Mouse (Mus musculus) lung, embryonic 14.5 days (tissue): ENCODE measurements around the gene Efr3b. TPM values are rescaled to one million over a fixed set of nuclear protein-coding genes. Genes with fewer than 3 reads are reported as not detected.

Experiments
- ATAC-seq: fragments of 200-750 bp; cut with Nextera tagmentation; 2 replicates; pipeline ENCODE4 v1.8.0; 2017; ENCODE audit warnings: mild to moderate bottlenecking, moderate TSS enrichment, moderate library complexity; ENCODE audit not compliant: insufficient read depth
- DNase-seq: peaks from one replicate; pipeline ENCODE4 v3.0.0-alpha.2; 2015
- H3K27ac ChIP-seq: fragments of 300-500 bp; sonication (generic); 2 replicates; pipeline ENCODE4 v1.5.1; 2014; ENCODE audit warnings: low read depth, mild to moderate bottlenecking, moderate library complexity
- H3K27me3 ChIP-seq: fragments of 300-500 bp; sonication (generic); 2 replicates; pipeline ENCODE4 v1.6.1; 2014; ENCODE audit warnings: low read length, control low read depth; ENCODE audit not compliant: insufficient read depth
- H3K36me3 ChIP-seq: fragments of 300-500 bp; sonication (generic); 2 replicates; pipeline ENCODE4 v1.6.1; 2014; ENCODE audit warnings: control low read depth; ENCODE audit not compliant: insufficient read depth
- H3K4me1 ChIP-seq: fragments of 300-500 bp; sonication (generic); 2 replicates; pipeline ENCODE4 v1.6.1; 2014; ENCODE audit warnings: antibody characterized with exemption, control low read depth; ENCODE audit not compliant: insufficient read depth
- H3K4me2 ChIP-seq: fragments of 300-500 bp; sonication (generic); 2 replicates; pipeline ENCODE4 v1.6.1; 2014; ENCODE audit warnings: mild to moderate bottlenecking
- H3K4me3 ChIP-seq: fragments of 300-500 bp; sonication (generic); 2 replicates; pipeline ENCODE4 v1.5.1; 2014; ENCODE audit warnings: low read depth, low read length
- H3K9ac ChIP-seq: fragments of 300-500 bp; sonication (generic); 2 replicates; pipeline ENCODE4 v1.6.1; 2014
- H3K9me3 ChIP-seq: fragments of 300-500 bp; sonication (generic); 2 replicates; pipeline ENCODE4 v1.6.1; 2016; ENCODE audit warnings: low read depth, low read length, control low read depth
- CTCF ChIP-seq: IDR thresholded peaks from 2 replicates; pipeline ENCODE4 v1.5.1; 2016; ENCODE audit warnings: antibody characterized with exemption, low read depth
- WGBS: fragments of 180-500 bp; shearing (Covaris S2); extraction: QIAGEN DNeasy Blood & Tissue Kit; methylation state at CpG from one replicate; pipeline ENCODE4 v1.1.7; 2014; 5-methylcytosine and 5-hydroxymethylcytosine counted together
- polyA plus RNA-seq: library from polyadenylated mRNA; unstranded; fragments of >200 nt; fragmentation: Nextera tagmentation; extraction: Ambion mirVana; gene quantifications from 2 replicates; pipeline ENCODE4 v1.2.1, GENCODE M21; 2014

The Efr3b gene
- polyA plus RNA-seq, 1 experiment from 2014 or later, result 4.1 TPM

DNA sequence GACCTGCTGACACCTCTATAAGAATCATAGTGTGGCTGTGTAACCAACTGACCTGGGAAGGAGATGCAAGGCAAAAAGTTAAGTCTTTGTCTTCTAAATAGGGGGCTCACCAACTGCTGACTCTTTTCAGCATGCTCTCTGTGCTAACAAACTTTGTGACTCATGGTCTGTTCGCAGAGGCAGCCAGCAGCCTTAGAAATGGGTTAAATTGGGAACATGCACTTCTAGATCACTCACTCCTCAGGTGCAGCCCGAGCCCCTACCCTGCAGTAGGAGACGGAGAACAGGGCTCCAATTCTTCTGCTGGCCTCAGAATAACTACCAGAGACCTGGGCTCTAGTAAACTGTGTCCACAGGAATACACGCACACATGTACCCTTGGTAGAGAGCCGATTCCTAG is 1.2 kb downstream of the Efr3b start:
- WGBS, result 25% methylated on average over 5 of the region's 5 CpGs
- no peak for TF ChIP-seq CTCF
- no peak for ATAC-seq
- H3K36me3 ChIP-seq, result no peaks in the 10 kb centered on the region
- peak overlapping the region; percentile 69 for H3K4me3 ChIP-seq
- no peak for DNase-seq
- no peak overlapping the region for H3K27ac ChIP-seq
- H3K27me3 ChIP-seq, result peaks cover 7% of the 10 kb centered on the region; the same call in 1 of the 2 replicates
- no peaks in the 10 kb centered on the region for H3K4me1 ChIP-seq
- no peaks in the 10 kb centered on the region for H3K9me3 ChIP-seq
- no peak overlapping the region for H3K9ac ChIP-seq
- H3K4me2 ChIP-seq, result peak overlapping the region; percentile 95

DNA sequence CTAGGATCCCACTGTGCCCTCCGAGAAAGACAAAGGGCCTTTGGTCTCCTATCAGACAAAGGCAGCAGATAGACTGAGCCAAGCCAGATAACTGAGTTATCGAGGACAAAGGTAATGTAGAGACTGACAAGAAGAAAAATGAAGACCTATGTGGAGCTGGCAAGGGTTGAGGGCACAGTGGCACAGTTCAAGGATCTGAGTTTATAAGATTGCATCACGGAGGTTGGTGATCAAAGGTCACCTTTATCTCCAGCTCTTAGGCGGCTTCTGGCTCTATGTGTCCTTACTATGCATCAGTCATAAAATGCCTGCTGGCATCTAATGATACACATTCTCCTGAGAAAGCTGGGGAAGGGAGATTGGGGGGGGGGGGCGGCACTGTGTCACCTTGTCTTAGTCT is 2.6 kb downstream of the Efr3b start:
- Histone ChIP-seq H3K27me3 (peaks cover 7% of the 10 kb centered on the region; the same call in 1 of the 2 replicates), H3K4me3 (no peak overlapping the region), H3K4me2 (no peak overlapping the region), H3K9me3 (no peaks in the 10 kb centered on the region), H3K4me1 (no peaks in the 10 kb centered on the region), H3K36me3 (no peaks in the 10 kb centered on the region), H3K27ac (no peak overlapping the region), H3K9ac (no peak overlapping the region)
- ATAC-seq, result no peak
- TF ChIP-seq CTCF, result no peak
- DNase-seq, result no peak
- 79% methylated on average over 5 of the region's 5 CpGs for WGBS

DNA sequence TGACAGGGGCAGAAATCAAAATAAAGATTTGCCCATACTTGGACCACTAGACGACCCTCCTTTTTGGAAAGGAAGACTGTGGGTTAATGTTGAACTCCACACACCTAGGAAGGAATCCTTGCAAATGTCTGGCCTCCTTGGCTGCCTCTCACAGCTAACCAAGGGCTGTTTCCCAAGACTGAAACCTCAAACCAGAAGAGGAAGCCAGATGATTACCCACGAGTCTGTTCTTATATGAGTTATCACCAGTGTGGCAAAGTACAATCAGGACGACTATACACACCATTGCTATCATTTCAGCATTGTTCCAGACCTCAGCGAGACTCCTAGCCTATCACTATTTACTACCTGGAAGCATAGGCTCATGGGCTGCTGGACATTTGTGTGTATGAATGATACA is 9.7 kb downstream of the Efr3b start:
- no peaks in the 10 kb centered on the region for H3K9me3 ChIP-seq
- H3K36me3 ChIP-seq, result no peaks in the 10 kb centered on the region
- no peak for DNase-seq
- H3K9ac ChIP-seq, result no peak overlapping the region
- no peaks in the 10 kb centered on the region for H3K4me1 ChIP-seq
- no peak for TF ChIP-seq CTCF
- no peak overlapping the region for H3K27ac ChIP-seq
- no peak overlapping the region for H3K4me2 ChIP-seq
- WGBS, result 67% methylated on average over 4 of the region's 4 CpGs
- H3K4me3 ChIP-seq, result no peak overlapping the region
- no peak for ATAC-seq
- H3K27me3 ChIP-seq, result no peaks in the 10 kb centered on the region

DNA sequence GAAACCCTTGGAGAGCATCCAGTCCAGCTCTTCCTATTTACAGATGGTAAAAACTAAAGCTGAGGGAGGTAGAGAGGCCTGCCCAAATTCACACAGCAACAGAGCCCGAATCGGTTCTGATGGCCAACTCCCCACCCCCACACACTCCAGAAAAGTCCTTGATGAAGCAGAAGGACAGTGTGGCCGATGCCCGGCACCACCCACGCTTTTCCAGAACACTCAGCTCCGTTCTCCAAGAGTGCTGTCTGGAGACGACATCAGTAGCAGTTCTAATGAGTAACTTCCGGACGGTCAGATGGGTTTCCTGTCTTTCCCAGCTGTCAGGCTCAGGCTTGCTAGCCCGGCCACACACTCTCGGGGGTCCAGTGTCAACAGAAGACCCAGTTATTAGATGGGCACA is 10.2 kb downstream of the Efr3b start:
- H3K4me1 ChIP-seq, result no peaks in the 10 kb centered on the region
- 67% methylated on average over 11 of the region's 11 CpGs for whole genome bisulfite sequencing
- H3K36me3 ChIP-seq, result no peaks in the 10 kb centered on the region
- H3K9me3 ChIP-seq, result no peaks in the 10 kb centered on the region
- H3K27ac ChIP-seq, result no peak overlapping the region
- ATAC-seq, result no peak
- H3K4me3 ChIP-seq, result no peak overlapping the region
- no peak overlapping the region for H3K9ac ChIP-seq
- H3K4me2 ChIP-seq, result no peak overlapping the region
- H3K27me3 ChIP-seq, result no peaks in the 10 kb centered on the region
- peak; percentile 30 for DNase-seq
- no peak for TF ChIP-seq CTCF

DNA sequence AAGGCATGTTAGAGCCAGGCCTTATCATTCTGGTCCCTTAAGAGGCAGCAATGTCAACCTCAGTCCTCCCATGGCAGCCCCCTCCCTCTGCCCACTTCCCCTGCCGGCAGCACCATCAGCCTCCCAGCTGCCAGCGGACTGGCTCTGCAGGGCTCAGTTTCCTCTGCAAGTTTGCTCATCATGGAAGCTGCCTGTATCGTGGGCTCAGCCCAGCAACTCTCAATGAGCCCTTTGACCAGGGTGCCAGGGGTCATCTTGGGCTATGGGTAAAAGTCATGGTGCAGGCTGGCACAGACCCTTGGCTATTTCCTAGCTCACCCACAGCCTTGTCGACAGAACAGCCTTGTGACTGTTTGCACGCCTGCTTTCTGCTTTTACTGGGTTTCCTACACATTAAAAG is 14.4 kb downstream of the Efr3b start:
- DNase-seq (no peak), ATAC-seq (no peak)
- Histone ChIP-seq H3K27me3 (no peaks in the 10 kb centered on the region), H3K4me1 (no peaks in the 10 kb centered on the region), H3K27ac (no peak overlapping the region), H3K4me3 (no peak overlapping the region), H3K9ac (no peak overlapping the region), H3K9me3 (no peaks in the 10 kb centered on the region), H3K36me3 (no peaks in the 10 kb centered on the region), H3K4me2 (no peak overlapping the region)
- no peak for TF ChIP-seq CTCF
- 57% methylated on average over 5 of the region's 5 CpGs for WGBS

DNA sequence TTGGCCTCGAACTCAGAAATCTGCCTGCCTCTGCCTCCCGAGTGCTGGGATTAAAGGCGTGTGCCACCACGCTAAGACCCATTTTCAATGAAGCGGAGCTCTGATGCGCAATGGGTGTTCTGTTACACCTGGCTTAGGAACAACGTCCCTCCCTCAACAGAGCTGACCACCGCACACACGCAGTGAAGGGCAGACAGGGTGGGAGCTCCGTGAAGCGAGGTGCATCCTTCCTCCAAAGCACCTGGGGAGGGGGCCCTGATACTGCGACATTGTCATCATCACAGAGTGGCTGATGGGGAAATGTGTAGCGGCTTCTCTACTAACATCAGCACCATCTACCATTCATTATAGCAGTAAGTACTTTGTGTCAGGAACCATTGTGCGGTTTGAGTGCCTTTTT is 15.2 kb downstream of the Efr3b start:
- Histone ChIP-seq H3K9me3 (no peaks in the 10 kb centered on the region), H3K4me2 (no peak overlapping the region), H3K27ac (no peak overlapping the region), H3K9ac (no peak overlapping the region), H3K27me3 (no peaks in the 10 kb centered on the region), H3K4me1 (no peaks in the 10 kb centered on the region), H3K36me3 (no peaks in the 10 kb centered on the region), H3K4me3 (no peak overlapping the region)
- ATAC-seq, result no peak
- DNase-seq, result no peak
- WGBS, result 93% methylated on average over 14 of the region's 14 CpGs
- TF ChIP-seq CTCF, result no peak

DNA sequence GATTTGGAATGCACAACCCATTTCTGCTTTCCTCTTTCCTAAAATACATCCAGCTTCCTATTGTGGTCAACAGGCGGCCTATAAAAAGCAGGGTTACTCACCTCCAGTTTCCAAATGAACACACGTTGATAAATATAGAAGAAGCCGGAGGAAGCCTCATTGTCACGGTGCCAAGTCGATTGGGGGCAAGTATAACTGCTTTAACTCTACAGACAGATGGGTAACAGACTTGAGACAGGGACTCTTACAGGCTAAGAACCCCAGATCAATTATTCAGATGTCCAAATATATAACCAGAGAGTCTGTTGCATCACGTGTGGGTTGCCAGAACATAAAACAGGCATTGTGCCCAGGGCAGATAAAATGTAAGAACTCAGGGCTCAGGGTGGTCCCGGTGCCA is 15.9 kb downstream of the Efr3b start:
- Histone ChIP-seq H3K27me3 (no peaks in the 10 kb centered on the region), H3K9me3 (no peaks in the 10 kb centered on the region), H3K4me2 (no peak overlapping the region), H3K36me3 (no peaks in the 10 kb centered on the region), H3K9ac (no peak overlapping the region), H3K27ac (no peak overlapping the region), H3K4me1 (no peaks in the 10 kb centered on the region), H3K4me3 (no peak overlapping the region)
- WGBS, result 52% methylated on average over 7 of the region's 7 CpGs
- ATAC-seq (no peak), DNase-seq (peak; percentile 66)
- TF ChIP-seq CTCF, result no peak

DNA sequence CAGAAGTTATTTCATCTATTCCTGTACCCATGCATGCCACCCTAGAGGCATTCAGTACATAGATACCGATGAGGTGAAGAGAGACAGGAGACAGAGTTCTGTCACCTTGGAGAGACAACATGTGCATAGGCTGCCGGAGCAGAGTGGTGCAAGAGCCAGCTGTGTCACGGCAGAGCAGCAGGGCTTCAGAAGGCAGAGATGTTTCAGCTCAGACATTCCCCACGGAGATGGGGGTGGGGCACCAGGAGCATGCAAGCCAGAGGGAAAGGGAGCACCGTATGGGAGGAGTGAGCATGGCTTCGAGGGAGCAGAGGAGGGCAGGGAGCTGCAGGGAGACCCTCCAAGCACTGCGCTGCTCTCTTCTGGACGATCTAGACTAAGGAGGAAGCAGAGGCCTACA is 18.2 kb downstream of the Efr3b start:
- peak; percentile 17 for DNase-seq
- Histone ChIP-seq H3K27ac (no peak overlapping the region), H3K4me3 (no peak overlapping the region), H3K4me1 (no peaks in the 10 kb centered on the region), H3K36me3 (no peaks in the 10 kb centered on the region), H3K4me2 (no peak overlapping the region), H3K9me3 (no peaks in the 10 kb centered on the region), H3K27me3 (no peaks in the 10 kb centered on the region), H3K9ac (no peak overlapping the region)
- peak; percentile 28; the same call in 1 of the 2 replicates for ATAC-seq
- TF ChIP-seq CTCF, result no peak
- WGBS, result 32% methylated on average over 8 of the region's 8 CpGs
